Mouse (Mus musculus): ENCODE data around the gene Gm11559. TPM values are rescaled to one million over a fixed set of nuclear protein-coding genes. Genes with fewer than 3 reads are reported as not detected.

The Gm11559 gene
- polyA plus RNA-seq, 1 experiment from 2014 or later, result not detected

GRCm38 (mm10) chr11:99914451-99914850 is 50.2 kb downstream of the Gm11559 start, which contains the start of gene Gm11565:
Gene Gm11565 (plus strand): TSS chr11:99914751.
- Histone ChIP-seq H3K36me3 (no peaks in the 10 kb centered on the region), H3K4me3 (no peak within 1 kb of the TSS), H3K9ac (no peak within 1 kb of the TSS), H3K27me3 (no peaks in the 10 kb centered on the region), H3K4me1 (replicated peaks) (no peaks in the 10 kb centered on the region), H3K4me2 (no peak within 1 kb of the TSS), H3K9me3 (replicated peaks) (no peaks in the 10 kb centered on the region), H3K27ac (no peak within 1 kb of the TSS)
- ATAC-seq (replicated peaks; ENCODE audit: insufficient number of reproducible peaks, insufficient read depth, low FRiP score, low read depth), result no peak
- WGBS, result 85% methylated on average over 3 of the region's 3 CpGs

Other genes starting within 250 kb of the Gm11559 start
- not detected in 2 replicates for gene Krtap2-4, start 249.6 kb upstream of the Gm11559 start, polyA plus RNA-seq (2015; fragmentation: Nextera tagmentation; extraction: Ambion mirVana)
- not detected in 2 replicates for gene Gm11562, start 244.0 kb upstream of the Gm11559 start, polyA plus RNA-seq (2015; fragmentation: Nextera tagmentation; extraction: Ambion mirVana)
- not detected in 2 replicates for gene Krtap4-1, start 236.2 kb upstream of the Gm11559 start, polyA plus RNA-seq (2015; fragmentation: Nextera tagmentation; extraction: Ambion mirVana)
- gene Krtap4-2, start 229.4 kb upstream of the Gm11559 start, polyA plus RNA-seq (2015; fragmentation: Nextera tagmentation; extraction: Ambion mirVana), result not detected in 2 replicates
- not detected in 2 replicates for gene Krtap4-7, start 220.4 kb upstream of the Gm11559 start, polyA plus RNA-seq (2015; fragmentation: Nextera tagmentation; extraction: Ambion mirVana)
- gene Gm11555, start 214.2 kb upstream of the Gm11559 start, polyA plus RNA-seq (2015; fragmentation: Nextera tagmentation; extraction: Ambion mirVana), result not detected in 2 replicates
- not detected in 2 replicates for gene Gm11563, start 205.5 kb upstream of the Gm11559 start, polyA plus RNA-seq (2015; fragmentation: Nextera tagmentation; extraction: Ambion mirVana)
- gene Krtap4-6, start 198.5 kb upstream of the Gm11559 start, polyA plus RNA-seq (2015; fragmentation: Nextera tagmentation; extraction: Ambion mirVana), result not detected in 2 replicates
- not detected in 2 replicates for gene Gm14190, start 173.7 kb upstream of the Gm11559 start, polyA plus RNA-seq (2015; fragmentation: Nextera tagmentation; extraction: Ambion mirVana)
- gene Gm14180, start 130.2 kb upstream of the Gm11559 start, polyA plus RNA-seq (2015; fragmentation: Nextera tagmentation; extraction: Ambion mirVana), result not detected in 2 replicates
- gene Gm11595, start 91.6 kb upstream of the Gm11559 start, polyA plus RNA-seq (2015; fragmentation: Nextera tagmentation; extraction: Ambion mirVana), result not detected in 2 replicates
- not detected in 2 replicates for gene Krtap4-8, start 83.8 kb upstream of the Gm11559 start, polyA plus RNA-seq (2015; fragmentation: Nextera tagmentation; extraction: Ambion mirVana)
- gene Krtap4-9, start 79.3 kb upstream of the Gm11559 start, polyA plus RNA-seq (2015; fragmentation: Nextera tagmentation; extraction: Ambion mirVana), result not detected in 2 replicates
- not detected in 2 replicates for gene Gm11596, start 71.0 kb upstream of the Gm11559 start, polyA plus RNA-seq (2015; fragmentation: Nextera tagmentation; extraction: Ambion mirVana)
- not detected in 2 replicates for gene Gm11569, start 65.5 kb upstream of the Gm11559 start, polyA plus RNA-seq (2015; fragmentation: Nextera tagmentation; extraction: Ambion mirVana)
- not detected in 2 replicates for gene Gm11554, start 60.0 kb upstream of the Gm11559 start, polyA plus RNA-seq (2015; fragmentation: Nextera tagmentation; extraction: Ambion mirVana)
- gene Krtap4-13, start 54.6 kb upstream of the Gm11559 start, polyA plus RNA-seq (2015; fragmentation: Nextera tagmentation; extraction: Ambion mirVana), result not detected in 2 replicates
- gene Gm11564, start 48.8 kb upstream of the Gm11559 start, polyA plus RNA-seq (2015; fragmentation: Nextera tagmentation; extraction: Ambion mirVana), result not detected in 2 replicates
- gene 2300003K06Rik, start 26.4 kb upstream of the Gm11559 start, polyA plus RNA-seq (2015; fragmentation: Nextera tagmentation; extraction: Ambion mirVana), result not detected in 2 replicates
- gene Krtap4-16, start 12.9 kb upstream of the Gm11559 start, polyA plus RNA-seq (2015; fragmentation: Nextera tagmentation; extraction: Ambion mirVana), result not detected in 2 replicates
- not detected in 2 replicates for gene Gm11568, start 6.6 kb upstream of the Gm11559 start, polyA plus RNA-seq (2015; fragmentation: Nextera tagmentation; extraction: Ambion mirVana)
- gene Krtap9-1, start 8.9 kb downstream of the Gm11559 start, polyA plus RNA-seq (2015; fragmentation: Nextera tagmentation; extraction: Ambion mirVana), result not detected in 2 replicates
- gene Gm11567, start 14.7 kb downstream of the Gm11559 start, polyA plus RNA-seq (2015; fragmentation: Nextera tagmentation; extraction: Ambion mirVana), result not detected in 2 replicates
- gene Krtap31-1, start 43.4 kb downstream of the Gm11559 start, polyA plus RNA-seq (2015; fragmentation: Nextera tagmentation; extraction: Ambion mirVana), result not detected in 2 replicates
- not detected in 2 replicates for gene Gm11565, start 50.3 kb downstream of the Gm11559 start, polyA plus RNA-seq (2015; fragmentation: Nextera tagmentation; extraction: Ambion mirVana)
- gene Krtap31-2, start 71.8 kb downstream of the Gm11559 start, polyA plus RNA-seq (2015; fragmentation: Nextera tagmentation; extraction: Ambion mirVana), result not detected in 2 replicates
- gene Krtap9-5, start 84.0 kb downstream of the Gm11559 start, polyA plus RNA-seq (2015; fragmentation: Nextera tagmentation; extraction: Ambion mirVana), result not detected in 2 replicates
- gene Krtap29-1, start 114.6 kb downstream of the Gm11559 start, polyA plus RNA-seq (2015; fragmentation: Nextera tagmentation; extraction: Ambion mirVana), result not detected in 2 replicates
- not detected in 2 replicates for gene Krtap16-1, start 122.1 kb downstream of the Gm11559 start, polyA plus RNA-seq (2015; fragmentation: Nextera tagmentation; extraction: Ambion mirVana)
- gene Krtap17-1, start 129.5 kb downstream of the Gm11559 start, polyA plus RNA-seq (2015; fragmentation: Nextera tagmentation; extraction: Ambion mirVana), result 0.76 TPM in 1 of 2 replicates, not detected in the other
- gene Krt33a, start 151.7 kb downstream of the Gm11559 start, polyA plus RNA-seq (2015; fragmentation: Nextera tagmentation; extraction: Ambion mirVana), result not detected in 2 replicates
- gene Krt33b, start 165.4 kb downstream of the Gm11559 start, polyA plus RNA-seq (2015; fragmentation: Nextera tagmentation; extraction: Ambion mirVana), result 0.09 TPM in 1 of 2 replicates, not detected in the other
- gene Krt34, start 177.1 kb downstream of the Gm11559 start, polyA plus RNA-seq (2015; fragmentation: Nextera tagmentation; extraction: Ambion mirVana), result not detected in 2 replicates
- gene Krt31, start 186.1 kb downstream of the Gm11559 start, polyA plus RNA-seq (2015; fragmentation: Nextera tagmentation; extraction: Ambion mirVana), result not detected in 2 replicates
- not detected in 2 replicates for gene Krt32, start 223.8 kb downstream of the Gm11559 start, polyA plus RNA-seq (2015; fragmentation: Nextera tagmentation; extraction: Ambion mirVana)
- not detected in 2 replicates for gene Krt35, start 231.8 kb downstream of the Gm11559 start, polyA plus RNA-seq (2015; fragmentation: Nextera tagmentation; extraction: Ambion mirVana)
- gene Krt36, start 241.2 kb downstream of the Gm11559 start, polyA plus RNA-seq (2015; fragmentation: Nextera tagmentation; extraction: Ambion mirVana), result 0.10 TPM in 1 of 2 replicates, not detected in the other